Comparison of ENCODE assay signal across 14 mouse cellular contexts in genomic region chr14:28980482-28980881, GRCm38 (mm10). TPM values are rescaled to one million over a fixed set of nuclear protein-coding genes. Genes with fewer than 3 reads are reported as not detected.
DNase-seq lines count a peak whose midpoint lies in the region; ATAC-seq and TF ChIP-seq lines count a peak whose summit lies in the region.
"Had no signal": no experiment of that assay in that cellular context is flagged by ENCODE, and none has a peak within 500 bp of the region (broad histone marks: within the 10 kb centered on the region; RNA-seq: fewer than 3 reads in every experiment).

No protein-coding gene starts in this region.

- H3K4me2 ChIP-seq in forebrain, embryonic 14.5 days (ENCODE audit: low read length) = no peak overlapping the region
- H3K4me2 ChIP-seq in forebrain, embryonic 16.5 days (ENCODE audit: low read length) = no peak overlapping the region
- no peak overlapping the region for H3K4me2 ChIP-seq in hindbrain, postnatal 0 days (ENCODE audit: low read depth, low read length)
- H3K4me2 ChIP-seq: liver, embryonic 13.5 days had no signal

- DNase-seq in forebrain, embryonic 14.5 days (ENCODE audit: low spot score) = peak; percentile 39
- peak; percentile 36 for DNase-seq in left cerebral cortex, postnatal 4 days
- no peak for DNase-seq in left cerebral cortex, adult 18-20 months (ENCODE audit: low spot score in 2 of 2)
- DNase-seq in Patski (ENCODE audit: low read depth, low spot score) = no peak
- peak; percentile 60 for DNase-seq in hindbrain, postnatal 0 days (ENCODE audit: low spot score)
- no peak for DNase-seq in frontal cortex, postnatal 25 days (ENCODE audit: low spot score in 2 of 2)
- no peak for DNase-seq in gastrocnemius, postnatal 25 days
- DNase-seq: gastrocnemius, postnatal 36 days; layer of hippocampus, adult 9-11 months; liver, embryonic 13.5 days had no signal

- WGBS in forebrain, embryonic 14.5 days = 26% methylated on average over 3 of the region's 3 CpGs
- WGBS in forebrain, embryonic 16.5 days = 23% methylated on average over 3 of the region's 3 CpGs
- 30% methylated on average over 3 of the region's 3 CpGs for WGBS in hindbrain, postnatal 0 days

- H3K4me1 ChIP-seq in forebrain, embryonic 14.5 days (ENCODE audit: control insufficient read depth, insufficient read depth, low read length) = no peaks in the 10 kb centered on the region
- H3K4me1 ChIP-seq in forebrain, embryonic 16.5 days (replicated peaks; ENCODE audit: control insufficient read depth, insufficient read depth, low read length) = no peaks in the 10 kb centered on the region; the same call in 1 of the 2 replicates
- H3K4me1 ChIP-seq in hindbrain, postnatal 0 days (ENCODE audit: insufficient read depth, low read length) = no peaks in the 10 kb centered on the region
- H3K4me1 ChIP-seq: liver, embryonic 13.5 days had no signal

- H3K36me3 ChIP-seq in forebrain, embryonic 14.5 days (ENCODE audit: control insufficient read depth, insufficient read depth, low read length) = no peaks in the 10 kb centered on the region
- H3K36me3 ChIP-seq in forebrain, embryonic 16.5 days (ENCODE audit: control insufficient read depth, insufficient read depth) = no peaks in the 10 kb centered on the region
- H3K36me3 ChIP-seq in hindbrain, postnatal 0 days (ENCODE audit: insufficient read depth, low read length) = no peaks in the 10 kb centered on the region
- H3K36me3 ChIP-seq: liver, embryonic 13.5 days had no signal

- peak; percentile 48 for TF ChIP-seq CTCF in Patski (IDR thresholded peaks at IDR 0.05)
- peak; percentile 57 for TF ChIP-seq CTCF in hindbrain, postnatal 0 days (IDR thresholded peaks at IDR 0.05; ENCODE audit: low read depth)

- no peaks in the 10 kb centered on the region for H3K27me3 ChIP-seq in forebrain, embryonic 14.5 days (replicated peaks; ENCODE audit: control insufficient read depth, insufficient read depth, low read length)
- H3K27me3 ChIP-seq in forebrain, embryonic 16.5 days (replicated peaks; ENCODE audit: control insufficient read depth, insufficient read depth, low read length) = no peaks in the 10 kb centered on the region
- no peaks in the 10 kb centered on the region for H3K27me3 ChIP-seq in Patski
- H3K27me3 ChIP-seq in hindbrain, postnatal 0 days (ENCODE audit: insufficient read depth, low read length) = no peaks in the 10 kb centered on the region
- H3K27me3 ChIP-seq: liver, embryonic 13.5 days had no signal

- POLR2A ChIA-PET in Patski (lab: Charles Lee) = interaction anchor here (0.7 kb wide), 2 partner anchors 93 to 1172 kb away, joined by 3 read pairs; no protein-coding TSS in a partner anchor

- H3K27ac ChIP-seq in forebrain, embryonic 14.5 days (ENCODE audit: low read depth, low read length) = no peak overlapping the region
- no peak overlapping the region for H3K27ac ChIP-seq in forebrain, embryonic 16.5 days (ENCODE audit: low read length)
- no peak overlapping the region for H3K27ac ChIP-seq in hindbrain, postnatal 0 days
- H3K27ac ChIP-seq: liver, embryonic 13.5 days had no signal

- H3K9ac ChIP-seq in forebrain, embryonic 14.5 days (ENCODE audit: low read length) = no peak overlapping the region
- H3K9ac ChIP-seq in forebrain, embryonic 16.5 days (replicated peaks; ENCODE audit: low read depth, low read length) = no peak overlapping the region
- H3K9ac ChIP-seq in hindbrain, postnatal 0 days (replicated peaks; ENCODE audit: low read length) = no peak overlapping the region
- H3K9ac ChIP-seq: liver, embryonic 13.5 days had no signal

- in situ Hi-C loops in Patski (cut with MboI; ENCODE audit: low pct_unique_long_range_greater_than_20kb) = loop anchor here (5.0 kb wide), 1 partner anchor 173 kb away; no protein-coding TSS in a partner anchor

- CTCF ChIA-PET in Patski (lab: Charles Lee) = interaction anchor here (1.3 to 1.6 kb wide), 4 partner anchors 8 to 52 kb away, joined by 3 to 5 read pairs (median 5); no protein-coding TSS in a partner anchor

- H3K9me3 ChIP-seq in forebrain, embryonic 14.5 days (replicated peaks; ENCODE audit: control insufficient read depth, low read length) = no peaks in the 10 kb centered on the region
- H3K9me3 ChIP-seq in forebrain, embryonic 16.5 days (ENCODE audit: control insufficient read depth, low read length) = no peaks in the 10 kb centered on the region
- H3K9me3 ChIP-seq in hindbrain, postnatal 0 days (ENCODE audit: low read length) = no peaks in the 10 kb centered on the region
- H3K9me3 ChIP-seq: liver, embryonic 13.5 days had no signal

- peak; percentile 44; the same call in 1 of the 2 replicates for ATAC-seq in forebrain, embryonic 14.5 days
- no peak for ATAC-seq in forebrain, embryonic 16.5 days
- no peak for ATAC-seq in Patski
- no peak for ATAC-seq in hindbrain, postnatal 0 days
- ATAC-seq: activated CD4-positive, CD25-positive, alpha-beta regulatory T cell, adult 4 months had no signal

- intact Hi-C loops in left cerebral cortex, postnatal 4 days (cut with DNase I) = no loop called here

- no peak overlapping the region for H3K4me3 ChIP-seq in forebrain, embryonic 14.5 days (ENCODE audit: low read depth, low read length)
- H3K4me3 ChIP-seq in forebrain, embryonic 16.5 days (replicated peaks; ENCODE audit: low read length) = no peak overlapping the region
- H3K4me3 ChIP-seq in hindbrain, postnatal 0 days (ENCODE audit: low read length) = no peak overlapping the region
- H3K4me3 ChIP-seq: liver, embryonic 13.5 days had no signal

RNA-seq across cellular contexts. Expression of gene Lrtm1, which starts 37.5 kb away (rescaled TPM):
- 0.25 TPM in 1 of 2 replicates, not detected in the other for polyA plus RNA-seq in forebrain, embryonic 14.5 days (2014; fragmentation: Nextera tagmentation; extraction: Ambion mirVana)
- 0.07 and 0.33 TPM in 2 replicates for polyA plus RNA-seq in forebrain, embryonic 16.5 days (2015; fragmentation: Nextera tagmentation; extraction: Ambion mirVana)
- not detected for total RNA-seq in left cerebral cortex, postnatal 4 days (2021)
- total RNA-seq in left cerebral cortex, adult 18-20 months (2021) = not detected
- polyA plus RNA-seq in Patski (2021) = not detected
- 0.31 TPM in 1 of 2 replicates, not detected in the other for total RNA-seq in hindbrain, postnatal 0 days (2014; rRNA removed)
- polyA plus RNA-seq in hindbrain, postnatal 0 days (2015; fragmentation: Nextera tagmentation; extraction: Ambion mirVana) = 0.09 and 0.11 TPM in 2 replicates
- total RNA-seq in gastrocnemius, postnatal 25 days (2021) = 10 to 100 TPM; 27.1 to 34.6 TPM
- total RNA-seq: hematopoietic stem cell, adult 5-6 weeks had no signal
- polyA plus RNA-seq: activated CD4-positive, CD25-positive, alpha-beta regulatory T cell, adult 4 months; C2C12 had no signal

Comparison
In these comparisons a context has a peak if more than half of its experiments do, and no peak if none do; other contexts are left out.
1. DNase-seq: peak in forebrain, embryonic 14.5 days (single experiment), left cerebral cortex, postnatal 4 days (single experiment) and hindbrain, postnatal 0 days (single experiment); none in left cerebral cortex, adult 18-20 months (0 of 2), Patski (single experiment), frontal cortex, postnatal 25 days (0 of 2) and gastrocnemius, postnatal 25 days (single experiment).
2. RNA of gene Lrtm1, which starts 37.5 kb away (total RNA-seq): 27.1 to 34.6 TPM in gastrocnemius, postnatal 25 days; 0.31 TPM in hindbrain, postnatal 0 days, not detected in left cerebral cortex, postnatal 4 days and not detected in left cerebral cortex, adult 18-20 months; every median in the first group is over 10 times any median in the second.